Mouse (Mus musculus) heart, embryonic 10.5 days (tissue): ENCODE results near the gene Igsf3. TPM values are rescaled to one million over a fixed set of nuclear protein-coding genes. Genes with fewer than 3 reads are reported as not detected.

Experiments
- DNase-seq: peaks from one replicate; pipeline ENCODE4 v3.0.0-alpha.2; 2017; ENCODE audit warnings: low spot score
- H3K27ac ChIP-seq: fragments of 300-500 bp; sonication (generic); 2 replicates; pipeline ENCODE4 v1.5.1; 2016; ENCODE audit warnings: mild to moderate bottlenecking
- H3K27me3 ChIP-seq: fragments of 300-500 bp; sonication (generic); 2 replicates; pipeline ENCODE4 v1.6.1; 2016; ENCODE audit warnings: mild to moderate bottlenecking; ENCODE audit not compliant: poor library complexity, insufficient read depth, severe bottlenecking
- H3K36me3 ChIP-seq: fragments of 300-500 bp; sonication (generic); 2 replicates; pipeline ENCODE4 v1.6.1; 2016; ENCODE audit warnings: mild to moderate bottlenecking, moderate library complexity
- H3K4me1 ChIP-seq: fragments of 300-500 bp; sonication (generic); 2 replicates; pipeline ENCODE4 v1.6.1; 2016; ENCODE audit warnings: mild to moderate bottlenecking
- H3K4me3 ChIP-seq: fragments of 300-500 bp; sonication (generic); 2 replicates; pipeline ENCODE4 v1.5.1; 2016; ENCODE audit warnings: mild to moderate bottlenecking, moderate library complexity
- H3K9me3 ChIP-seq: fragments of 300-500 bp; sonication (generic); 2 replicates; pipeline ENCODE4 v1.6.1; 2016; ENCODE audit warnings: mild to moderate bottlenecking, moderate library complexity
- WGBS: fragments of 180-500 bp; shearing (Covaris S2); methylation state at CpG from one replicate; pipeline ENCODE4 v1.1.7; 2016; 5-methylcytosine and 5-hydroxymethylcytosine counted together
- polyA plus RNA-seq: library from polyadenylated mRNA; unstranded; fragments of >200 nt; fragmentation: Nextera tagmentation; extraction: Ambion mirVana; gene quantifications from 2 replicates; pipeline ENCODE4 v1.2.1, GENCODE M21; 2016

Gene Igsf3
- 41.9 and 45.9 TPM in 2 replicates for polyA plus RNA-seq

GRCm38 (mm10) chr3:101376538-101377247, at the start of gene Igsf3:
Igsf3 (plus strand) TSS chr3:101377083.
- WGBS, result 4% methylated on average over 50 of the region's 56 CpGs
- Histone ChIP-seq H3K4me3 (peak within 1 kb of the TSS; percentile 94), H3K9me3 (no peaks in the 10 kb centered on the region), H3K27me3 (peaks cover 11% of the 10 kb centered on the region; the same call in 1 of the 2 replicates), H3K4me1 (peaks cover 58% of the 10 kb centered on the region), H3K36me3 (no peaks in the 10 kb centered on the region), H3K27ac (peak within 1 kb of the TSS; percentile 93)
- DNase-seq, result peak; percentile 89

DNA sequence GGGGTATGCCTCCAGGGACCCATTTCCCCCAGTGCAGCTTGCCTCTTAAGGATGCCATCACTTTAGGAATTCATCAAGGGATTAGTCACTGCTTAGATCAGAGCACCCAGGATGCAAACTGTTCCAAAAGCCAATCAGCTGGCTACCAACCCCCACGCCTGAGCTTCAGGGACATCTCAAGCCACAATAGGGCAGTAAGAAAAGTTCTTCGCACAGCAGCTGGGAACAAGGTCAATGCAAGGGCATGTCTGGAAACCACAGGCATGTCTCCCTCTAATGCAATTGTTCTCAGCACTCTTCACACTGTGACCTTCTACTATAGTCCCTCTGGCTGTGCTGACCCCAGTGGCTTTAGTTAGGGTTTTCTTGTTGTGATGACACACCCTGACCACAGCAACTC, 49.6 kb upstream of the Igsf3 start:
- peaks cover 6% of the 10 kb centered on the region; the same call in 1 of the 2 replicates for H3K27me3 ChIP-seq
- no peaks in the 10 kb centered on the region for H3K36me3 ChIP-seq
- H3K9me3 ChIP-seq, result no peaks in the 10 kb centered on the region; the same call in 1 of the 2 replicates
- no peak overlapping the region for H3K4me3 ChIP-seq
- H3K27ac ChIP-seq, result peak overlapping the region; percentile 47; the same call in 1 of the 2 replicates
- DNase-seq, result no peak
- WGBS, result 65% methylated on average over 2 of the region's 2 CpGs
- peaks cover 10% of the 10 kb centered on the region for H3K4me1 ChIP-seq

- H3K4me1 ChIP-seq, result peaks cover 7% of the 10 kb centered on the region
- no peaks in the 10 kb centered on the region for H3K36me3 ChIP-seq
- peaks cover under 1% of the 10 kb centered on the region; the same call in 1 of the 2 replicates for H3K27me3 ChIP-seq
- no peak overlapping the region for H3K27ac ChIP-seq
- WGBS, result 82% methylated on average over 7 of the region's 7 CpGs
- DNase-seq, result no peak
- no peak overlapping the region for H3K4me3 ChIP-seq
- no peaks in the 10 kb centered on the region; the same call in 1 of the 2 replicates for H3K9me3 ChIP-seq
Measured at GRCm38 (mm10) chr3:101328617-101329016, 48.3 kb upstream of the Igsf3 start.

GRCm38 (mm10) chr3:101343199-101343924, 33.5 kb upstream of the Igsf3 start:
- Histone ChIP-seq H3K4me1 (peaks cover 13% of the 10 kb centered on the region), H3K27me3 (no peaks in the 10 kb centered on the region), H3K27ac (no peak overlapping the region), H3K4me3 (no peak overlapping the region), H3K36me3 (no peaks in the 10 kb centered on the region), H3K9me3 (0 out of 2 replicates have a peak, but pooled peaks cover 3% of the 10 kb centered on the region)
- DNase-seq, result no peak
- WGBS, result 89% methylated on average over 9 of the region's 9 CpGs

- Histone ChIP-seq H3K4me1 (peaks cover 22% of the 10 kb centered on the region), H3K27me3 (no peaks in the 10 kb centered on the region), H3K27ac (no peak overlapping the region), H3K36me3 (no peaks in the 10 kb centered on the region), H3K9me3 (0 out of 2 replicates have a peak, but pooled peaks cover 3% of the 10 kb centered on the region), H3K4me3 (no peak overlapping the region)
- no peak for DNase-seq
- WGBS, result 85% methylated on average over 3 of the region's 3 CpGs
Measured at GRCm38 (mm10) chr3:101344246-101344645, 32.6 kb upstream of the Igsf3 start.

DNA sequence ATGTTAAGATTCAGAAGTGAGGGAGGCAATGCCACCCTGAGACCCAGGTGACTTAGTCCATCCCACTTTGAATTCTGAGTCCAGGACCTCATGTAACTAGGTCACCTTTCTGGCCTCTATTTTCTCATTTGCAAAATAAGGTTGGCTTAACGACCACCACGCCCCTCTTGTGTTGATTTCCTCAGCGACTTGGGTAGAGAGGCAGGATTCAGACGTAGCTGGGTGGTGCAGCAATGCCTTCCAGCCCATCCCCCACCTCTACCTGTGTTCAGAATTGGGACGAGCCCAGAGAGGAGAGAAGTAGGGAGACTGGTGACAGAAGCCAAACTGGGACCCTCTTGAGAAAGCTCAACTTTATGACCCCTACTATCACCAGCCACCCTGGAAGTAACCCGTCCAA, 31.6 kb upstream of the Igsf3 start:
- Histone ChIP-seq H3K27ac (no peak overlapping the region), H3K9me3 (0 out of 2 replicates have a peak, but pooled peaks cover 3% of the 10 kb centered on the region), H3K36me3 (no peaks in the 10 kb centered on the region), H3K4me3 (no peak overlapping the region), H3K4me1 (peaks cover 26% of the 10 kb centered on the region), H3K27me3 (no peaks in the 10 kb centered on the region)
- 61% methylated on average over 6 of the region's 6 CpGs for WGBS
- DNase-seq, result no peak

GRCm38 (mm10) chr3:101346806-101347205, 30.1 kb upstream of the Igsf3 start:
- DNase-seq, result no peak
- H3K27me3 ChIP-seq, result no peaks in the 10 kb centered on the region
- H3K9me3 ChIP-seq, result 0 out of 2 replicates have a peak, but pooled peaks cover 3% of the 10 kb centered on the region
- H3K27ac ChIP-seq, result 0 out of 2 replicates have a peak overlapping the region, but pooled peaks have one; percentile 1
- no peaks in the 10 kb centered on the region for H3K36me3 ChIP-seq
- H3K4me1 ChIP-seq, result peaks cover 28% of the 10 kb centered on the region
- WGBS, result 92% methylated on average over 1 of the region's 1 CpGs
- H3K4me3 ChIP-seq, result no peak overlapping the region

DNA sequence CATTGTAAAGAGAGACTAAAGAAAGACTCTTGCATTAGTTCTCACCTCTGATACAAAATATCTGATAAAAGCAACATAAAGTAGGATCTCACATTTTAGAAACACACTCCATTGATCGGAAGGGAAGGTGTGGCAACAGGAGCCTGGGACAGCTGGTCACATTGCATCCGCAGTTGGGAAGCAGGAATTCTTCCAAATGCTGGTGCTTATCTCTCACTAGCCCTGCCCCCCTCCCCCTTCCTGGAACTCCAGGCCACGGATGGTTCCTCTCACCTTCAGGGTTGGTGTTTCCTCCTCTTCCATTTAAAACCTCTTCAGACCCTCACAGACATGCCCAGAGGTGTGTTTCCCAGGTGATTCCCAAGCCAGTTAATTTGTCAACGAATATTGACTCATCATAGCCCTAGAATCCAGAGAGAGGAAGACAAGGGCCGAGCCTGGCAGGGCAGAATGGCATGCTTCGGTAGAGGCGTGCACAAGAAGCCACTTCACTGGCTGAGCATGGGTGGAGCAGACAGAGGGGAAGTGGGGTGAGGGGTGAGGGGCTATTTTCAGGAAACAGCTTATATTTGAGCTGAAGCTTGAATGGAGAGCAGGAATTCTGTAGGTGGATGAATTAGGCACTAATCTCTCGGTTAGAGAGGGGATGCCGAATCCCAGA, 28.3 kb upstream of the Igsf3 start:
- no peak for DNase-seq
- H3K36me3 ChIP-seq, result no peaks in the 10 kb centered on the region
- no peaks in the 10 kb centered on the region for H3K9me3 ChIP-seq
- H3K27ac ChIP-seq, result peak overlapping the region; percentile 47; the same call in 1 of the 2 replicates
- H3K4me1 ChIP-seq, result peaks cover 28% of the 10 kb centered on the region
- no peaks in the 10 kb centered on the region for H3K27me3 ChIP-seq
- WGBS, result 28% methylated on average over 9 of the region's 9 CpGs
- no peak overlapping the region for H3K4me3 ChIP-seq

- Histone ChIP-seq H3K4me3 (no peak overlapping the region), H3K27me3 (no peaks in the 10 kb centered on the region), H3K36me3 (no peaks in the 10 kb centered on the region), H3K9me3 (no peaks in the 10 kb centered on the region), H3K4me1 (peaks cover 36% of the 10 kb centered on the region), H3K27ac (0 out of 2 replicates have a peak overlapping the region, but pooled peaks have one; percentile 47)
- no peak for DNase-seq
- WGBS, result 67% methylated on average over 6 of the region's 6 CpGs
Measured at GRCm38 (mm10) chr3:101349542-101350307, 27.2 kb upstream of the Igsf3 start.

DNA sequence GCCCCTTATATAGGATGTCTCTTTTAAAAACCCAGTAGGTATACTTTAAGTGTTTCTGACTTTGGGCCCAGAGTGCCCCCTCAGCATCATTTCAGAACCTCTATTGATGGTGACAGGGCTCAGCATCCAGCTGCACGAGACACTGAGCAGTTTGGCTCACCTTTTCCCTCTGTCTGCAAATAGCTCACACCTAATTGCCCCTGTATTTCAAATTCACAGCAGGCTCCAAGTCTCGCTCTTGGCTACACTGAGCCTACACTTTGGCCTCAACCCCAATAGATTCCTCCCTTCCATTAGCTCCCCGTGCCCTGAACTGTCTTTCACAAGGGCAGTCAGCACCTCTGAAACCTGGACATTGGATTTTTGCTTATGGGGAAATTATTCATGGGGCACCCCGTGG, 26.5 kb upstream of the Igsf3 start:
- H3K36me3 ChIP-seq, result no peaks in the 10 kb centered on the region
- no peaks in the 10 kb centered on the region for H3K27me3 ChIP-seq
- no peak overlapping the region for H3K4me3 ChIP-seq
- H3K9me3 ChIP-seq, result no peaks in the 10 kb centered on the region
- H3K27ac ChIP-seq, result no peak overlapping the region
- 70% methylated on average over 4 of the region's 4 CpGs for WGBS
- no peak for DNase-seq
- H3K4me1 ChIP-seq, result peaks cover 42% of the 10 kb centered on the region

DNA sequence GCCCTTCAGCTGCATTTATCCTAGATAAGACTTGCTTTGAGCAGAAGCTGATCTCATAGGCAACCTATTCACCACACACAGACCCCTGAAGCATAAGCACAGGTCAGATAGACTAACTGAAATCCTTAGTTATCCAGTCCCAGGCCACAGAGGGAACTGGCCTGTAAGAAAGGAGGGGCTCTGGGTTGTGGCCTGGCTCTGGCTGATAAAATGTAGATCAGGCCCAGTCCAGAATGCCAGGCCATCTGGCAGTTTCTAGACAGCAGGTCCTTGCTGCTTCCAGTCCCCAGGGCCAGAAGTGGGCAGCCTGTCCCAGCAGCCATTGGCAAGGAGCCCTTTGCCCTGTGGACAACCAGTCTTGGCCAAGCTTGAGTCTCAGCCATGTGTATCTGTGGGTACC, 22.4 kb upstream of the Igsf3 start:
- H3K9me3 ChIP-seq, result no peaks in the 10 kb centered on the region
- no peaks in the 10 kb centered on the region for H3K27me3 ChIP-seq
- H3K4me1 ChIP-seq, result peaks cover 31% of the 10 kb centered on the region
- no peaks in the 10 kb centered on the region for H3K36me3 ChIP-seq
- DNase-seq, result peak; percentile 89
- H3K4me3 ChIP-seq, result no peak overlapping the region
- peak overlapping the region; percentile 89 for H3K27ac ChIP-seq

- H3K27ac ChIP-seq, result peak overlapping the region; percentile 89
- DNase-seq, result no peak
- no peaks in the 10 kb centered on the region for H3K27me3 ChIP-seq
- peaks cover 28% of the 10 kb centered on the region for H3K4me1 ChIP-seq
- no peaks in the 10 kb centered on the region for H3K9me3 ChIP-seq
- no peaks in the 10 kb centered on the region for H3K36me3 ChIP-seq
- 8% methylated on average over 5 of the region's 5 CpGs for WGBS
- H3K4me3 ChIP-seq, result peak overlapping the region; percentile 22; the same call in 1 of the 2 replicates
Measured at GRCm38 (mm10) chr3:101355702-101356101, 21.2 kb upstream of the Igsf3 start.
